Mouse (Mus musculus): ENCODE measurements around the gene Mafk. TPM values are rescaled to one million over a fixed set of nuclear protein-coding genes. Genes with fewer than 3 reads are reported as not detected.

Gene Mafk
- total RNA-seq, 2 experiments from 2014 or later: 28.8 to 39.0 TPM

Small RNAs within 50 kb of the gene (microRNA-seq; reads per million reads assigned to microRNA genes)
- 1.8 to 2.4 reads per million in 2 experiments for gene Mir7037 (ENCODE audit: borderline number of aligned reads in 2 of 2)

Other genes starting within 250 kb of the Mafk start
- not detected for gene Uncx, start 248.0 kb upstream of the Mafk start, total RNA-seq (2021)
- gene Micall2, start 55.2 kb upstream of the Mafk start, total RNA-seq (2021): 1 to 10 TPM; 5.0 to 9.9 TPM
- gene Ints1, start 15.8 kb upstream of the Mafk start, total RNA-seq (2021): 10 to 100 TPM; 47.8 to 53.5 TPM
- gene Tmem184a, start 28.4 kb downstream of the Mafk start, total RNA-seq (2021): 1 to 10 TPM in 1 of 2 experiments, under 1 TPM in 1; 0.33 to 1.3 TPM
- gene Gm26938, start 34.9 kb downstream of the Mafk start, total RNA-seq (2021): not detected
- gene Psmg3, start 35.4 kb downstream of the Mafk start, total RNA-seq (2021): 10 to 100 TPM; 18.3 to 19.9 TPM
- 10 to 100 TPM in 1 of 2 experiments, under 1 TPM in 1; 0.10 to 19.6 TPM for gene Elfn1, start 116.4 kb downstream of the Mafk start, total RNA-seq (2021)

All from adrenal gland, adult 18-20 months (tissue).